Mouse (Mus musculus) layer of hippocampus, adult 18-20 months (tissue): ENCODE data around the gene Kcnip2. TPM values are rescaled to one million over a fixed set of nuclear protein-coding genes. Genes with fewer than 3 reads are reported as not detected.

Experiments
- DNase-seq, 2 experiments: peaks; one replicate each; pipeline ENCODE4 v3.0.0; 2022; ENCODE audit warnings: low spot score in 2 of 2
- total RNA-seq, 2 experiments: library from RNA; stranded (reverse); gene quantifications; 2 replicates each; pipeline ENCODE4 v1.2.3; 2021

Gene Kcnip2
- total RNA-seq, 2 experiments from 2014 or later = 208 to 213 TPM

- peak; percentile 52 to 53 for DNase-seq
Measured at GRCm38 (mm10) chr19:45782315-45783001, 33.4 kb downstream of the Kcnip2 start.

DNA sequence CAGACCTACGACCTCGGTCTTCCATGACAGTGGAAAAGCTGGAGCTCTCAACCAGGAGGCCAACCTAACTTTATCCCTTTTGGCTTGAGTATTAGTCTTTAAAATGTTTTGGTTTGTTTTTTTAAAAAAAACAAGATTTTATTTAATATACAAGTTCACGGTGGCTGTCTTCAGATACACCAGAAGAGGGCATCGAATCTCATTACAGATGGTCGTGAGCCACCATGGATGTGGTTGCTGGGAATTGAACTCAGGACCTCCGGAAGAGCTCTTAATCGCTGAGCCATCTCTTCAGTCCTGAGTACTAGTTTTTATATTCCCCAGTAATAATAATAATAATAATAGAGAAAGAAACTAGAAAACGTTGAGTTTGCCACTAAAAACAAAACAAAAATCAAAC is 34.2 kb downstream of the Kcnip2 start:
- no peak for DNase-seq

DNA sequence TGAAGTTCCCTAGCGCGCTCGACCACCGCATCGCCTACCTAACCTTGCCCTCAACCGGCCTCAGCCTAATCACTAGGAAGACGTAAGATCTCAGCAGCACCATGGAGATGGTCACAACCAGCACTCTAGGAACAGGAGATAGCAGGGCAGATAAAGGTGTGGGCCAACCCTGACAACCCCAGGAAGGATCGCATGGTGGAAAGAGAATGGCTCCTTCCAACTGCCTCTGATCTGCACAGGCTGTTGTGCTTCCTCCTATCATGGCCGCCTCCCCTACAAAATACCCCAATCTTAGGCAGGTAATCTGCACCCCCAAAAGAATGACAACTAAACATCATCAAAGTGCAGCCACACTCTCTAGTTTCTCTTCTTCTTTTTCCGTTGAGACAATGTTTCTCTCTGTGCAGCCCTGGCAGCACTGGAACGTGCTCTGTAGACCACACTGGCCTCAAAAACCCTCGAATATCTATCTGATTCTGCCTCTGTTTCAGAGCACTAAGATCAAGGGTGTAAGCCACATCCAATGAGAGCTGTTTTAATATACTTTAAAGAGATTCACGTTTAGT is 35.4 kb downstream of the Kcnip2 start:
- no peak for DNase-seq

DNA sequence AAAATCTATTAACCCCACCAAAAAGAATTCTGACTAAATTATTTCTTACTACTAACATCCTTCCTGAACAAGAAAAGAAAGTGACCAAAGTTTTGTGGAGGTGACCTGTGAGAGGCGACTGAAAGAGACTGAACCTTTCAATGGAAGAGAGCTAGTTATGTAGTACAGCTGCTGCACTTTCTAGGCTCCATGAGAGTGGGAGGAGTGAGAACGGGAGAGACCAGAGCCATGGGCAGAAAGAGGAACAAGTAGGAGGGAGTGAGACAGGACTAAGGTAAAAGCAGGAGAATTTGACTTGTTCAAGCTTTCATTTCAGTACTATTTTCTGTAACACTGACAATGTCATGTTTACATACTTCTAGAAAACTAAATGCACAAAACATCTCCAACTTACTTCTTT is 40.4 kb downstream of the Kcnip2 start:
- no peak for DNase-seq

DNA sequence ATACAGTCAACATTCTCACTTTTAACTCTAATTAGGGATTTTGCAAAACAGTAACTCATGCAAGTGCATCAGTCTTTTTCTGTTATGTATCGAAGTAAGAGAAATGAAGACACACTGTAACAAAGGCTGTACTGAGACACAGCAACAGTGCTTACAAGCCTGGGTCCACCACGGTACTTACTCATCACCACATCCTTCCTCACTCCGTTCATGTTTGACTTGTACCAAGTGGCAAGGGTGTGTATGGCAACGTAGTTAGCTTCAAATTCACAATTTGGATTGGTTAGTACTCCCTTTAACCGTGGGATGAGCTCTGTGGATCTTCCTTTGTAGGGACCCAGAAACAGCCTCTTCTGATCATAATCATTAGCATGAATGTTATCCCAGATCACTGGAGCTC is 44.4 kb downstream of the Kcnip2 start:
- DNase-seq = no peak

DNA sequence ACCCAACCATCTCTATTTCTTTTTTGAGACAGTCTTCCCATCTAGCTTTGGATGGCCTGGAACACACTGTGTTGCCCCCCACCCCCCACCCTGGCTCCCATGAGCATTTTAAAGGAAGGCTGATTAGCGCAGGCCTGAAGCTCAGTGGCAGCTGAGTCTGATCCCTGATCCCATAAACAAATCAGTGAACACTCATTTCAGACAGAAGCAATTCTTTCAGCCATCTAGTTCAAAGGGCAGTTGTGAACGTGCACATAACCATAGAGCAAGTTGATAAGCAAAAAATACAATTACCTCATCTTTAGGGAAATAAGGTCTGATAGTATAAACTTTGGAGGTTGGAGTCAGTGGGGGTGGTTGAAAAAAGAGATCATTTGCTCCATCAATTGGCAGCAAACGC is 55.1 kb downstream of the Kcnip2 start:
- DNase-seq = no peak

DNA sequence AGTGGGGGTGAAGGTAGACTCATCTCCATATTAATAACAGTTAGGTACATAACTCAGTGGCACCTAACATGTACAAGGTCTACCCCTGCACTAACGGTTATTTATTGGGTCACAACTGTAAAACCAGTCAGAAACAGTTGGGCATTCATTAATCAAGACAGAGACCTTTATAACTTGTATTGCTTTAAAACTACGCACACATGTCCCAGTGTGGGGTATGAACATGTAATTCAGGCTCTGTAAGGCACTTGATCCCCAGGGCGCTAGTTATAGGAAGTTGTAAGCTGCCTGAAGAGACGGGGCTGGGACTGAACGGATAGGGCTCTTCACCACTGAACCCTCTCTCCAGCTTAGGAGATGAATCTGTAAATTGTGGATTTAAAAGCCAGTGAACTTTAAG is 57.2 kb downstream of the Kcnip2 start:
- no peak for DNase-seq

DNA sequence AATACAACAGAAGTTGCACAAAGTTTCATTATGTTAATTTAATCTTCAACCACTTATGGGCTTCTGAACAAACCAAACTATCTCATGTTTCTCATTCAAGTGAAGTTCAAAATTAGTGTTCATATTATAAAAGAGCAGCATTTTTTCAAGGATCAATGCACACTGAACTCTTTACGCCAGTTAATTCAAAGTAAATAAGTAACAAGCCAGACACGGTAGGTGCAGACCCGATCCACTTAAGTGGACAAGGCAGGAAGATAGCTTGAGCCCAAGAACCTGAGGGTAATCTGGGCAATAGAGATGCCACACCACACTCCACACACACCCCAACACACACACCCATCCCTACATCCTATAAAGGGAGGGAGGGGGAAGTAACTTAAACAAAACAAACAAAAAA is 62.3 kb downstream of the Kcnip2 start:
- DNase-seq = no peak

DNA sequence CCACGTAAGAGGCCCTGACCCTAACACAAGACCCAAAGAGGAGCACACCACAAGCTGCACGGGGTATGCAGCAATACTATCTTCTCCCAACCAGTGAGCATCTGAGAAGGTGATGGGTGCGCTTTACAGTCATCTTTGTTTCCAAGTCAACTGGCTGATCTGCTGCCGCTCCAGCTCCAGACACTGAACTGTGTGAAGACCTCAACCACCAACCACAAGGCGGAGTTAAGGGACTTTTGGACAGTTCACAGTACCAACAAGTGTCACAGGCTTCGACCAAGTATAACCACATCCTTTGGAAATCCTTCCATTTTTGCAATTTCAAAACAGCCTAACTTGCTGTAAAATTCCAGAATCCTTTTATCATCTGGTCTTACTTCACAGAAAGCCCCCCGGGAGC is 64.0 kb downstream of the Kcnip2 start:
- DNase-seq = no peak

DNA sequence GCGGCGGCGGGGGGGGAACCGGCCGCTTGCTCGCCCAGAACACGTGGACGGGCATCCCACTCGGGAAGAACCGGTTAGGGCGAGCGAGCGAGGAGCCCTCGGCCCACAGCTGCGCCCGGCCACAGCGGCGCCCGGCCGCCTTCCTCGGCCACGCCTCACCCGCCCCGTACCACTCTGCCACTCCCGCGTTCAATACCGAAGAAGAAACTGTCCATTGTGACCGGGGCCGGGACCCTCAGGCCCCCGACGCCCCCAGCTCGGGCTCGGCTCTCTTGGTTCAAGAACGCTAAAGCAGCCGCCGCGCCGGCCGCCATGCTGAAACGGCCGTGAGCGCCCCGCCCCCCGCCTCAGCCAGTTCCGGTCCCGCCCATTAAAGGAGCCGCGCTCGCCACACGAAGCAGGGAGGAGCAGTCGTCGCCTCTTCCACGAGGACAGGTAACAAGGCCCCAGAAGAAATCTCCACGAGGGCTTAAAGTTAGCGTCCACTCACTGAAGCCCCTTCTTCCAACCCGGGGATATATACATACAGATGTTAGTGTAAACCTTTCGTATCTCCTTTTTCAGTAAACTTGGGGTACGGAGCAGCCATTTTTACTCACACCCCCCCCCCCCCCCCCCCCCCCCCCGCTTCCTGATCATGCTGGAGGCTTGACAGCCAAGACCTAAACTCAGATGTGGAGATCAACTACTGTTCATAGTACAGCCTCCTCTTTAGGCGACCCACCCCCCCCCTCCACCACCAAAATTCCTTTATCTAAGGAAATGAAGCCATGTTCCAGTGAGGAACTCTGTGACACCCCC is 66.4 kb downstream of the Kcnip2 start, which contains the start of gene Npm3:
Gene Npm3, minus strand, starts transcription at position 349 of the 801 bp plus-strand sequence.
- DNase-seq = peak; percentile 74 to 85

DNA sequence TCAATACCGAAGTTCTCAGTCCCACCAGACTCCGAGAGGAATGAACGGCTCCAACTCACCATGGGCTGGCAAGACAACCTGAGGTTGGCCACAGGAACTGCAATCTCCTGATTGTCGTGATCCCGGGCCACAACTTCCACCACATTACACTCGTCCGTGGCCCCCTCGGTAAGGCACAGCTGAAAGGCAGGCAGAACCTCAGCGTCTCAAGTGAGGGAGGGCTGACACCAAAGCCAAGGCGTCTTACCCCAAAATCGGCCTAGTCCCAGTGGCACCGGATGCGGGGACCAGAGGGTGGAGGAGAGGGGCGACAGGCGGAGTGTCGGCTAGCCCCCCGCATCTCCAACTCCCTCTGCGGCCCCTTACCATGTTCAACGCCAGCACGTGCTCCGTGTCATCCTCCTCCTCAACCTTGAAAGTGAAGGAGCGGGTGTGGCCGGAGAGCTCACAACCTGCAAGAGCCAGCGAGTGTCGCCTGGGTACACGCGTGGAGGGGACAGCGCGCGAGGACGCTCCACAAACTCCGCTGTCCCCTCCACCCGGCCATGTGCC is 67.1 kb downstream of the Kcnip2 start:
- peak in 1 of 2 experiments; percentile 32 for DNase-seq

GRCm38 (mm10) chr19:45748206-45748605 is 67.7 kb downstream of the Kcnip2 start:
- no peak for DNase-seq

- DNase-seq = peak; percentile 74 to 94
Measured at GRCm38 (mm10) chr19:45747028-45747867, 68.6 kb downstream of the Kcnip2 start.

GRCm38 (mm10) chr19:45746153-45747020 is 69.5 kb downstream of the Kcnip2 start:
- peak; percentile 64 to 86 for DNase-seq

GRCm38 (mm10) chr19:45745344-45746152 is 70.3 kb downstream of the Kcnip2 start:
- DNase-seq = no peak

- DNase-seq = no peak
Measured at GRCm38 (mm10) chr19:45743619-45744018, 72.2 kb downstream of the Kcnip2 start.

GRCm38 (mm10) chr19:45742984-45743575 is 72.8 kb downstream of the Kcnip2 start:
- DNase-seq = no peak

- DNase-seq = no peak
Measured at GRCm38 (mm10) chr19:45742218-45742983, 73.5 kb downstream of the Kcnip2 start, which contains the start of gene Fgf8. Gene Fgf8 (minus strand): TSS chr19:45742915.
